Mouse (Mus musculus): ENCODE results near the gene Hist1h4d. TPM values are rescaled to one million over a fixed set of nuclear protein-coding genes. Genes with fewer than 3 reads are reported as not detected.
"Not testable (repeated sequence)": the region's sequence is repeated elsewhere in the genome, so short reads cannot be mapped to it uniquely, and the experiment has no call there.

Gene Hist1h4d
- polyA plus RNA-seq, 2 experiments: 8.6 to 152 TPM

GRCm38 (mm10) chr13:23573898-23574524 lies 7.4 kb upstream of the Hist1h4d start, which contains the start of the genes Hist1h2bf and Hist1h2ad:
Hist1h2bf (minus strand) TSS chr13:23574196.
Hist1h2ad (plus strand) TSS chr13:23574381.
- peak; percentile 71; the same call in 1 of the 2 replicates for TF ChIP-seq EP300 (IDR thresholded peaks at IDR 0.05; ENCODE audit: low read depth)
- not testable (repeated sequence) for H3K27me3 ChIP-seq (ENCODE audit: control insufficient read depth, insufficient read depth, low read length); H3K36me3 ChIP-seq (replicated peaks; ENCODE audit: control insufficient read depth, insufficient read depth, low read depth); H3K9me3 ChIP-seq (ENCODE audit: control insufficient read depth, low read length)
- Histone ChIP-seq H3K4me1 (replicated peaks; ENCODE audit: control insufficient read depth in 2 of 2, insufficient read depth in 2 of 2, low read length in 1 of 2) (peaks cover 18 to 19% of the 10 kb centered on the region in 2 experiments), H3K27ac (peak within 1 kb of the TSS; percentile 98), H3K9ac (replicated peaks) (peak within 1 kb of the TSS; percentile 99), H3K4me2 (ENCODE audit: low read depth) (peak within 1 kb of the TSS; percentile 96), H3K4me3 (ENCODE audit: insufficient read depth in 1 of 2, low read depth in 2 of 2, low read length in 2 of 2) (peak within 1 kb of the TSS; percentile 69 to 81)
- under 1% methylated on average over 31 of the region's 42 CpGs for WGBS (ENCODE audit: insufficient replicate concordance)
- ATAC-seq (ENCODE audit: insufficient read depth) (peak; percentile 75), DNase-seq (ENCODE audit: low read depth in 3 of 3, low spot score in 3 of 3) (peak; percentile 99 to 100 (median 99))

GRCm38 (mm10) chr13:23574546-23575170 lies 6.7 kb upstream of the Hist1h4d start:
- not testable (repeated sequence) for H3K36me3 ChIP-seq (replicated peaks; ENCODE audit: control insufficient read depth, insufficient read depth, low read depth); ATAC-seq (ENCODE audit: insufficient read depth); H3K27me3 ChIP-seq (ENCODE audit: control insufficient read depth, insufficient read depth, low read length); H3K9me3 ChIP-seq (ENCODE audit: control insufficient read depth, low read length); DNase-seq (ENCODE audit: low read depth in 3 of 3, low spot score in 3 of 3)
- peaks cover 15 to 17% of the 10 kb centered on the region in 2 experiments for H3K4me1 ChIP-seq (replicated peaks; ENCODE audit: control insufficient read depth in 2 of 2, insufficient read depth in 2 of 2, low read length in 1 of 2)
- WGBS (ENCODE audit: insufficient replicate concordance): 0% methylated on average over 5 of the region's 39 CpGs
- H3K4me3 ChIP-seq (ENCODE audit: insufficient read depth in 1 of 2, low read depth in 2 of 2, low read length in 2 of 2): peak overlapping the region; percentile 43 to 69
- peak overlapping the region; percentile 98 for H3K27ac ChIP-seq
- H3K9ac ChIP-seq (replicated peaks): peak overlapping the region; percentile 85
- peak overlapping the region; percentile 96 for H3K4me2 ChIP-seq (ENCODE audit: low read depth)

DNA sequence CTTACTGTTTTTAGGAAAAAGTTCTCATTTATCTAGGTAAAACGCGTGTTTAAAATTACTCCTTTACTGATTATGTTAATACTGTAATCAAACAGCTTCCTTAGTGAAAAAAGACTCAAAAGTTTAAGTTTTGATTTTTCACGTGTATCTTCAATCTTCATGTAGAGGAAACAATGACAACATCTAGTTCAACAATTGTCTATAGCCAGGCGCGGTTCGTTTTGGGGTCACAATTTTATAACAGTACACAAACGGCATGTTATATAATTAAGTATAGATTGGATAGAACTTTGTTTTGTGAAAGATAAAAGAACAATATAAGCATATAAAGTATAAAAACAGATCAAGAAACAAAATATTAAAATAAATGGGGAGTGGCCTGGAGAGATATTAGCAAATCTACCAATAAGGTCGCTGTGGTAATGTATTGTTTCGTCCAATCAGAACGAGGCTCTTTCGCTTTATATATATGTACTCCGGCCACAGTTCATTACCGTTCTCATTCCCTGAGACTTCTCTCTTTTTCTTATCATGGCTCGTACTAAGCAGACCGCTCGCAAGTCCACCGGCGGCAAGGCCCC lies 6.0 kb upstream of the Hist1h4d start, which contains the start of gene Hist1h3d:
TSS of gene Hist1h3d (plus strand) at position 493 of the 581 bp plus-strand sequence.
- ATAC-seq (ENCODE audit: insufficient read depth) (peak; percentile 26), DNase-seq (ENCODE audit: low read depth in 3 of 3, low spot score in 3 of 3) (peak; percentile 89 to 91 (median 91))
- Histone ChIP-seq H3K9ac (replicated peaks) (peak within 1 kb of the TSS; percentile 99), H3K4me1 (replicated peaks; ENCODE audit: control insufficient read depth in 2 of 2, insufficient read depth in 2 of 2, low read length in 1 of 2) (peaks cover 12 to 14% of the 10 kb centered on the region in 2 experiments; a peak in 3 of 4 replicates), H3K27me3 (ENCODE audit: control insufficient read depth, insufficient read depth, low read length) (no peaks in the 10 kb centered on the region), H3K4me3 (ENCODE audit: insufficient read depth in 1 of 2, low read depth in 2 of 2, low read length in 2 of 2) (peak within 1 kb of the TSS; percentile 65 to 69), H3K9me3 (ENCODE audit: control insufficient read depth, low read length) (no peaks in the 10 kb centered on the region), H3K27ac (peak within 1 kb of the TSS; percentile 98), H3K4me2 (ENCODE audit: low read depth) (peak within 1 kb of the TSS; percentile 96), H3K36me3 (replicated peaks; ENCODE audit: control insufficient read depth, insufficient read depth, low read depth) (no peaks in the 10 kb centered on the region)
- TF ChIP-seq EP300 (IDR thresholded peaks at IDR 0.05; ENCODE audit: low read depth) (peak; percentile 68), CTCF (IDR thresholded peaks at IDR 0.05; ENCODE audit: low read depth) (no peak)
- WGBS (ENCODE audit: insufficient replicate concordance): under 1% methylated on average over 18 of the region's 18 CpGs

DNA sequence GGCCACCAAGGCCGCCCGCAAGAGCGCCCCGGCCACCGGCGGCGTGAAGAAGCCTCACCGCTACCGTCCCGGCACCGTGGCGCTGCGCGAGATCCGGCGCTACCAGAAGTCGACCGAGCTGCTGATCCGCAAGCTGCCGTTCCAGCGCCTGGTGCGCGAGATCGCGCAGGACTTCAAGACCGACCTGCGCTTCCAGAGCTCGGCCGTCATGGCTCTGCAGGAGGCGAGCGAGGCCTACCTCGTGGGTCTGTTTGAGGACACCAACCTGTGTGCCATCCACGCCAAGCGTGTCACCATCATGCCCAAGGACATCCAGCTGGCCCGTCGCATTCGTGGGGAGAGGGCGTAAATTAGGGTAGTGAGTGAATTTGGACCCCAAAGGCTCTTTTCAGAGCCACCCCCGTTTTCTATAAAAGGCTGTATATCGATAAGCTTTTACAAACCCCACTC lies 5.5 kb upstream of the Hist1h4d start:
- not testable (repeated sequence) for H3K36me3 ChIP-seq (replicated peaks; ENCODE audit: control insufficient read depth, insufficient read depth, low read depth); H3K9me3 ChIP-seq (ENCODE audit: control insufficient read depth, low read length); H3K27me3 ChIP-seq (ENCODE audit: control insufficient read depth, insufficient read depth, low read length); DNase-seq (ENCODE audit: low read depth in 3 of 3, low spot score in 3 of 3); ATAC-seq (ENCODE audit: insufficient read depth)
- peak overlapping the region; percentile 98 for H3K27ac ChIP-seq
- peak overlapping the region; percentile 96 for H3K4me2 ChIP-seq (ENCODE audit: low read depth)
- H3K4me3 ChIP-seq (ENCODE audit: insufficient read depth in 1 of 2, low read depth in 2 of 2, low read length in 2 of 2): peak overlapping the region; percentile 65 to 69
- H3K4me1 ChIP-seq (replicated peaks; ENCODE audit: control insufficient read depth in 2 of 2, insufficient read depth in 2 of 2, low read length in 1 of 2): peaks cover 14 to 17% of the 10 kb centered on the region in 2 experiments; a peak in 3 of 4 replicates
- peak overlapping the region; percentile 99 for H3K9ac ChIP-seq (replicated peaks)
- WGBS (ENCODE audit: insufficient replicate concordance): 0% methylated on average over 15 of the region's 40 CpGs

DNA sequence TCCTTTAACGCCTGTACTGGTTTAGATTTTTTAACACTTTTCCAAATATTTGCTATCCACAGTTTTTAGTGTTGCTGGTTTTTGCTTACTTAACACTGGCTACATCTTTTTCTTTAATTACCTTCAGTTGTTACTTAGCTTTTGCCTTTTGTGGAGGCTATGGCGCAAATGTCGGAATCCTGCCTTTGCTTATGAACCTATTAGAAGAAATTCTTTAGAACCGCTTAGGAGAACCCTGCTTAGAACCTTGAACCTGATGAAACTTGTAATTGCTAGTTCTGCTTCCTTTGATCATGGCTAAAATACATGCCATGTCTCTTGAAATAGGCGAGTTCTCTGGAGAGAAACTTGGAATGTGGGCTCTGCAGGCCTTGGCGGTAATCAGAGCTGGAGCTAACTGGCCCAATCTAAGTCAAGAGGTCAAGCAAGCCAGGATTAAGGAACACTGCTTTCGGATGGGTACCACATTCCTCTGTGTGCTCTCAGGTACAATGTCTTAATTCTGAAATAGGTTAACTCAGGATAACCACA lies 5.0 kb upstream of the Hist1h4d start:
- 4% methylated on average over 7 of the region's 7 CpGs for WGBS (ENCODE audit: insufficient replicate concordance)
- H3K9ac ChIP-seq (replicated peaks): peak overlapping the region; percentile 99
- H3K4me2 ChIP-seq (ENCODE audit: low read depth): peak overlapping the region; percentile 96
- H3K27ac ChIP-seq: peak overlapping the region; percentile 98
- no peaks in the 10 kb centered on the region for H3K36me3 ChIP-seq (replicated peaks; ENCODE audit: control insufficient read depth, insufficient read depth, low read depth)
- no peaks in the 10 kb centered on the region for H3K9me3 ChIP-seq (ENCODE audit: control insufficient read depth, low read length)
- no peak for DNase-seq (ENCODE audit: low read depth in 3 of 3, low spot score in 3 of 3)
- peak overlapping the region; percentile 65 to 69 for H3K4me3 ChIP-seq (ENCODE audit: insufficient read depth in 1 of 2, low read depth in 2 of 2, low read length in 2 of 2)
- H3K27me3 ChIP-seq (ENCODE audit: control insufficient read depth, insufficient read depth, low read length): no peaks in the 10 kb centered on the region
- no peak for ATAC-seq (ENCODE audit: insufficient read depth)
- TF ChIP-seq CTCF (IDR thresholded peaks at IDR 0.05; ENCODE audit: low read depth): no peak
- no peak; the same call in 1 of the 2 replicates for TF ChIP-seq EP300 (IDR thresholded peaks at IDR 0.05; ENCODE audit: low read depth)
- H3K4me1 ChIP-seq (replicated peaks; ENCODE audit: control insufficient read depth in 2 of 2, insufficient read depth in 2 of 2, low read length in 1 of 2): peaks cover 18% of the 10 kb centered on the region in 2 experiments

Data from liver, embryonic 14.5 days (tissue).